Mouse (Mus musculus) cerebellum, adult 9-11 months (tissue): ENCODE measurements around the gene Tmem11.
"Not testable (repeated sequence)": the region's sequence is repeated elsewhere in the genome, so short reads cannot be mapped to it uniquely, and the experiment has no call there.

Experiments
- DNase-seq: peaks from one replicate; pipeline ENCODE4 v3.0.0; 2022

The Tmem11 gene

GRCm38 (mm10) chr11:60878675-60879294 is at the start of gene Tmem11:
Gene Tmem11, minus strand, starts transcription at chr11:60879272.
- DNase-seq, result peak; percentile 95

- peak; percentile 90 for DNase-seq
These were observed 48.2 kb upstream of the Tmem11 start for GRCm38 (mm10) chr11:60927264-60927663.

GRCm38 (mm10) chr11:60924981-60925380 is 45.9 kb upstream of the Tmem11 start:
- DNase-seq, result no peak

GRCm38 (mm10) chr11:60924498-60924897 is 45.4 kb upstream of the Tmem11 start:
- DNase-seq, result no peak

GRCm38 (mm10) chr11:60922964-60923363 is 43.9 kb upstream of the Tmem11 start:
- no peak for DNase-seq

- no peak for DNase-seq
These were observed 43.1 kb upstream of the Tmem11 start for GRCm38 (mm10) chr11:60922195-60922594.

- DNase-seq, result no peak
These were observed 40.9 kb upstream of the Tmem11 start for GRCm38 (mm10) chr11:60920021-60920420.

- peak; percentile 40 for DNase-seq
These were observed 36.1 kb upstream of the Tmem11 start for GRCm38 (mm10) chr11:60915201-60915600.

- no peak for DNase-seq
These were observed 35.4 kb upstream of the Tmem11 start, which contains the start of gene Natd1 for GRCm38 (mm10) chr11:60914491-60914890. Gene Natd1, minus strand, starts transcription at chr11:60914750.

- peak; percentile 93 for DNase-seq
These were observed 34.5 kb upstream of the Tmem11 start for GRCm38 (mm10) chr11:60913301-60914196.

- DNase-seq, result peak; percentile 48
These were observed 33.5 kb upstream of the Tmem11 start for GRCm38 (mm10) chr11:60912525-60912973.

- DNase-seq, result no peak
These were observed 30.6 kb upstream of the Tmem11 start for GRCm38 (mm10) chr11:60909626-60910025.

- no peak for DNase-seq
These were observed 29.0 kb upstream of the Tmem11 start for GRCm38 (mm10) chr11:60908073-60908472.

- DNase-seq, result peak; percentile 62
These were observed 27.4 kb upstream of the Tmem11 start for GRCm38 (mm10) chr11:60906449-60906848.

GRCm38 (mm10) chr11:60905407-60906120 is 26.5 kb upstream of the Tmem11 start:
- DNase-seq, result peak; percentile 78

GRCm38 (mm10) chr11:60903661-60904061 is 24.6 kb upstream of the Tmem11 start:
- DNase-seq, result no peak

- DNase-seq, result no peak
These were observed 23.4 kb upstream of the Tmem11 start for GRCm38 (mm10) chr11:60902486-60902885.

GRCm38 (mm10) chr11:60902001-60902400 is 22.9 kb upstream of the Tmem11 start:
- DNase-seq, result no peak

- no peak for DNase-seq
These were observed 16.8 kb upstream of the Tmem11 start for GRCm38 (mm10) chr11:60895915-60896314.

GRCm38 (mm10) chr11:60890744-60891143 is 11.7 kb upstream of the Tmem11 start:
- no peak for DNase-seq

GRCm38 (mm10) chr11:60890286-60890685 is 11.2 kb upstream of the Tmem11 start:
- no peak for DNase-seq

- no peak for DNase-seq
These were observed 10.8 kb upstream of the Tmem11 start for GRCm38 (mm10) chr11:60889861-60890260.

- not testable (repeated sequence) for DNase-seq
These were observed 7.9 kb upstream of the Tmem11 start for GRCm38 (mm10) chr11:60886986-60887385.
